Mouse (Mus musculus): Measurements from ENCODE around the gene Sept9.

DNA sequence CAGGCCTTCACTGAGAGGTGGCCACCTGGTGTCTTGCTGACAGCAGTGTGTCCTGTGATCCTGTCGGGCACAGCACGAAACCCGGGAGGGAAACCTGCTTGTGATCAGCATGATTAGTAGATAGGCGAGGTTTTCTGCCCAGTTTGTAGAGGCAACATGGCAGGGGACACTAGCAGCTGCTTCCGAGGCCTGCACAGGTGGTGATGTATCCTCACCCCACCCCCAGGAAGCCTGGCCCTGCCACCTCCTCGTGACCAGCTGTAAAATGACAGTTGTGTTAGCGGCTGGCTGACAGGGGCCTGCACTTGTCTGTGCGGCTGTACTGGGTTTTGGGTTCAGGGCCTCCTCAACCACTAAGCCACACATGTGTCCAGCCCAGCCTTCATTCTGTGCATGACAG is 34.4 kb downstream of the Sept9 start:
- no peak for TF ChIP-seq POLR2A (IDR thresholded peaks at IDR 0.05; ENCODE audit: borderline replicate concordance, extremely low read depth, low read depth, low read length)
- no peak for TF ChIP-seq CTCF (IDR thresholded peaks at IDR 0.05; ENCODE audit: insufficient read depth, low read length)

Measured in lung, adult 2 months (tissue).